Mouse (Mus musculus) adrenal gland, adult 8-10 months (tissue): ENCODE measurements around the gene Dlg4. TPM values are rescaled to one million over a fixed set of nuclear protein-coding genes. Genes with fewer than 3 reads are reported as not detected.

Experiments
- microRNA-seq, 2 experiments: library from miRNA; unstranded; fragments of <30 nt; microRNA quantifications; one replicate each; pipeline ENCODE4 v1.2.0; 2022
- total RNA-seq, 4 experiments: library from RNA; stranded (reverse); gene quantifications; 2 replicates each; pipeline ENCODE4 v1.2.4; 2022

Dlg4 gene
- total RNA-seq, 4 experiments from 2014 or later = 25.7 to 65.4 (median 45.9) TPM

Small RNAs within 50 kb of the gene (microRNA-seq; reads per million reads assigned to microRNA genes)
- gene Gm44349 (0 to 0.17 reads per million in 2 experiments), gene Mir324 (1,328 to 1,771 reads per million in 2 experiments)

Other genes starting within 250 kb of the Dlg4 start
- gene Chrnb1, start 221.0 kb upstream of the Dlg4 start, total RNA-seq = 1 to 10 TPM; 1.5 to 8.1 (median 5.0) TPM
- gene Fgf11, start 215.1 kb upstream of the Dlg4 start, total RNA-seq = 10 to 100 TPM in 2 of 4 experiments, 1 to 10 TPM in 2; 2.5 to 32.7 (median 16.9) TPM
- gene Tmem102, start 211.3 kb upstream of the Dlg4 start, total RNA-seq = 1 to 10 TPM in 1 of 4 experiments, under 1 TPM in 3; 0.45 to 1.1 (median 0.72) TPM
- gene Gm39566, start 201.6 kb upstream of the Dlg4 start, total RNA-seq = not detected
- not detected for gene Spem2, start 198.5 kb upstream of the Dlg4 start, total RNA-seq
- under 1 TPM in 1 of 4 experiments, not detected in 3; 0.38 TPM for gene Spem1, start 194.8 kb upstream of the Dlg4 start, total RNA-seq
- 10 to 100 TPM; 22.2 to 48.7 (median 35.8) TPM for gene Nlgn2, start 179.2 kb upstream of the Dlg4 start, total RNA-seq
- 100 to 1,000 TPM; 122 to 164 (median 149) TPM for gene Tmem256, start 178.4 kb upstream of the Dlg4 start, total RNA-seq
- 10 to 100 TPM; 40.2 to 69.1 (median 62.1) TPM for gene Plscr3, start 170.6 kb upstream of the Dlg4 start, total RNA-seq
- under 1 TPM in 2 of 4 experiments, not detected in 2; 0.11 to 0.20 TPM for gene Tnk1, start 158.2 kb upstream of the Dlg4 start, total RNA-seq
- not detected for gene Tmem95, start 138.9 kb upstream of the Dlg4 start, total RNA-seq
- 1 to 10 TPM; 4.3 to 6.2 (median 5.5) TPM for gene Kctd11, start 135.5 kb upstream of the Dlg4 start, total RNA-seq
- 1 to 10 TPM in 2 of 4 experiments, under 1 TPM in 2; 0.31 to 1.9 (median 0.86) TPM for gene Acap1, start 121.4 kb upstream of the Dlg4 start, total RNA-seq
- gene 2810408A11Rik, start 116.0 kb upstream of the Dlg4 start, total RNA-seq = 1 to 10 TPM in 1 of 4 experiments, under 1 TPM in 3; 0.23 to 2.4 (median 0.71) TPM
- gene Neurl4, start 115.9 kb upstream of the Dlg4 start, total RNA-seq = 10 to 100 TPM; 36.4 to 71.4 (median 51.5) TPM
- gene Gps2, start 103.1 kb upstream of the Dlg4 start, total RNA-seq = 10 to 100 TPM; 44.0 to 72.7 (median 52.0) TPM
- gene Eif5a, start 95.0 kb upstream of the Dlg4 start, total RNA-seq = 100 to 1,000 TPM; 468 to 561 (median 519) TPM
- gene Ybx2, start 81.1 kb upstream of the Dlg4 start, total RNA-seq = 10 to 100 TPM in 3 of 4 experiments, 1 to 10 TPM in 1; 6.3 to 13.9 (median 11.8) TPM
- gene Slc2a4, start 68.8 kb upstream of the Dlg4 start, total RNA-seq = 10 to 100 TPM; 36.5 to 90.1 (median 50.0) TPM
- gene Cldn7, start 52.2 kb upstream of the Dlg4 start, total RNA-seq = under 1 TPM in 1 of 4 experiments, not detected in 3; 0.55 TPM
- gene Ctdnep1, start 35.8 kb upstream of the Dlg4 start, total RNA-seq = 100 to 1,000 TPM; 109 to 125 (median 120) TPM
- 10 to 100 TPM; 56.9 to 87.4 (median 73.6) TPM for gene Elp5, start 34.4 kb upstream of the Dlg4 start, total RNA-seq
- 100 to 1,000 TPM; 369 to 430 (median 397) TPM for gene Gabarap, start 25.8 kb upstream of the Dlg4 start, total RNA-seq
- gene Phf23, start 21.2 kb upstream of the Dlg4 start, total RNA-seq = 10 to 100 TPM; 55.7 to 61.0 (median 58.4) TPM
- 10 to 100 TPM; 13.4 to 27.1 (median 20.5) TPM for gene Dvl2, start 16.3 kb upstream of the Dlg4 start, total RNA-seq
- 100 to 1,000 TPM; 323 to 415 (median 392) TPM for gene Acadvl, start 1.5 kb upstream of the Dlg4 start, total RNA-seq
- under 1 TPM in 3 of 4 experiments, not detected in 1; 0.31 to 0.75 (median 0.38) TPM for gene Asgr1, start 37.1 kb downstream of the Dlg4 start, total RNA-seq
- gene Asgr2, start 75.7 kb downstream of the Dlg4 start, total RNA-seq = 1 to 10 TPM in 2 of 4 experiments, under 1 TPM in 2; 0.62 to 2.9 (median 1.1) TPM
- 1 to 10 TPM; 3.1 to 6.9 (median 4.2) TPM for gene Mgl2, start 113.4 kb downstream of the Dlg4 start, total RNA-seq
- gene Clec10a, start 139.3 kb downstream of the Dlg4 start, total RNA-seq = 1 to 10 TPM; 3.3 to 7.3 (median 5.4) TPM
- 1 to 10 TPM in 2 of 4 experiments, under 1 TPM in 2; 0.23 to 2.0 (median 0.86) TPM for gene Slc16a11, start 195.8 kb downstream of the Dlg4 start, total RNA-seq
- 1 to 10 TPM; 4.4 to 9.4 (median 6.6) TPM for gene Slc16a13, start 204.1 kb downstream of the Dlg4 start, total RNA-seq
- gene Bcl6b, start 212.9 kb downstream of the Dlg4 start, total RNA-seq = 10 to 100 TPM in 2 of 4 experiments, 1 to 10 TPM in 2; 6.4 to 25.1 (median 10.5) TPM
- 10 to 100 TPM; 38.2 to 52.6 (median 44.5) TPM for gene 0610010K14Rik, start 221.0 kb downstream of the Dlg4 start, total RNA-seq
- gene Gm21988, start 222.9 kb downstream of the Dlg4 start, total RNA-seq = 1 to 10 TPM; 3.9 to 6.7 (median 5.3) TPM
- gene Rnasek, start 222.9 kb downstream of the Dlg4 start, total RNA-seq = 100 to 1,000 TPM; 152 to 326 (median 207) TPM
- gene Alox12, start 238.4 kb downstream of the Dlg4 start, total RNA-seq = 1 to 10 TPM; 1.0 to 2.1 (median 1.7) TPM